Mouse (Mus musculus) CH12.LX (cell line): ENCODE measurements around the gene Hfe2. TPM values are rescaled to one million over a fixed set of nuclear protein-coding genes. Genes with fewer than 3 reads are reported as not detected.

ENCODE experiments used
- DNase-seq: peaks from one replicate; pipeline ENCODE4 v3.0.0-alpha.2; 2013; ENCODE audit errors: extremely low read depth
- H3K27ac ChIP-seq: 2 replicates; pipeline ENCODE4 v1.5.1; 2012; ENCODE audit warnings: low read depth, mild to moderate bottlenecking, control low read depth, moderate library complexity; ENCODE audit not compliant: insufficient read depth
- H3K27me3 ChIP-seq: replicated peaks from 2 replicates; pipeline ENCODE3; 2012; ENCODE audit warnings: inconsistent platforms
- H3K36me3 ChIP-seq, 2 experiments: replicated peaks in 1 of 2; 2 replicates each; pipeline versions ENCODE3 to v1.6.1; 2012; ENCODE audit warnings: inconsistent platforms in 1 of 2, low read length in 1 of 2, mild to moderate bottlenecking in 1 of 2, mixed read lengths in 1 of 2, moderate library complexity in 1 of 2; ENCODE audit not compliant: control insufficient read depth in 1 of 2, insufficient read depth in 1 of 2
- H3K4me1 ChIP-seq, 2 experiments: 2 replicates each; pipeline ENCODE4 v1.6.1; 2012; ENCODE audit warnings: inconsistent platforms in 1 of 2, moderate library complexity in 1 of 2; ENCODE audit not compliant: insufficient read depth in 2 of 2, control insufficient read depth in 1 of 2
- H3K4me2 ChIP-seq: 2 replicates; pipeline ENCODE4 v1.6.1; 2012; ENCODE audit warnings: low read depth, mild to moderate bottlenecking, control low read depth; ENCODE audit not compliant: poor library complexity, insufficient read depth, severe bottlenecking
- H3K4me3 ChIP-seq, 3 experiments: fragments of 150-350 bp in 1 of 3; sonication (generic) in 1 of 3; replicated peaks in 1 of 3; 2 replicates each; pipeline versions ENCODE3 to v1.5.1; 2011 to 2012; ENCODE audit warnings: low read depth in 2 of 3, low read length in 2 of 3, mild to moderate bottlenecking in 2 of 3, moderate library complexity in 2 of 3, control low read depth in 1 of 3, improper control_type of control experiment in 1 of 3, inconsistent platforms in 1 of 3, mixed read lengths in 1 of 3; ENCODE audit not compliant: poor library complexity in 1 of 3
- H3K79me2 ChIP-seq: replicated peaks from 2 replicates; pipeline ENCODE4 v1.6.1; 2012; ENCODE audit warnings: mild to moderate bottlenecking, moderate library complexity; ENCODE audit not compliant: control insufficient read depth, poor library complexity, insufficient read depth, severe bottlenecking; ENCODE audit errors: extremely low read depth
- H3K9ac ChIP-seq: 2 replicates; pipeline ENCODE4 v1.6.1; 2012; ENCODE audit warnings: low read depth, mild to moderate bottlenecking, control low read depth, moderate library complexity; ENCODE audit not compliant: insufficient read depth
- H3K9me3 ChIP-seq: replicated peaks from 2 replicates; pipeline ENCODE3; 2012; ENCODE audit warnings: low read length, inconsistent platforms, mixed read lengths
- CHD2 ChIP-seq: IDR thresholded peaks from 2 replicates; pipeline ENCODE4 v1.6.1; 2011; ENCODE audit warnings: low read length, improper control_type of control experiment
- ETS1 ChIP-seq: conservative IDR thresholded peaks from 2 replicates; pipeline ENCODE4 v1.6.1; 2012; ENCODE audit warnings: low read depth, mild to moderate bottlenecking, inconsistent platforms, low read length, improper control_type of control experiment, moderate library complexity
- HCFC1 ChIP-seq: IDR thresholded peaks from 2 replicates; pipeline ENCODE4 v1.6.1; 2012; ENCODE audit warnings: low read depth, mild to moderate bottlenecking, inconsistent platforms, low read length, improper control_type of control experiment
- IRF4 ChIP-seq: IDR thresholded peaks from 2 replicates; pipeline ENCODE4 v1.6.1; 2014; ENCODE audit warnings: low read depth, mild to moderate bottlenecking, inconsistent platforms, low read length, improper control_type of control experiment
- JUN ChIP-seq: IDR thresholded peaks from 2 replicates; pipeline ENCODE4 v1.6.1; 2011; ENCODE audit warnings: low read depth, mild to moderate bottlenecking, low read length, improper control_type of control experiment, moderate library complexity; ENCODE audit not compliant: insufficient read depth
- JUND ChIP-seq: conservative IDR thresholded peaks from 2 replicates; pipeline ENCODE4 v1.6.1; 2011; ENCODE audit warnings: low read depth, low read length, improper control_type of control experiment
- MAFK ChIP-seq: IDR thresholded peaks from 2 replicates; pipeline ENCODE4 v1.6.1; 2011; ENCODE audit warnings: low read length, improper control_type of control experiment; ENCODE audit not compliant: insufficient replicate concordance
- MAX ChIP-seq: IDR thresholded peaks from 2 replicates; pipeline ENCODE4 v1.6.1; 2011; ENCODE audit warnings: low read length, improper control_type of control experiment
- MEF2A ChIP-seq: IDR thresholded peaks from 2 replicates; pipeline ENCODE4 v1.6.1; 2014; ENCODE audit warnings: low read depth, mild to moderate bottlenecking, inconsistent platforms, low read length, improper control_type of control experiment, borderline replicate concordance
- NELFE ChIP-seq: IDR thresholded peaks from 2 replicates; pipeline ENCODE4 v1.6.1; 2011; ENCODE audit warnings: low read depth, low read length, improper control_type of control experiment
- NRF1 ChIP-seq: IDR thresholded peaks from 2 replicates; pipeline ENCODE4 v1.6.1; 2014; ENCODE audit warnings: low read depth, mild to moderate bottlenecking, inconsistent platforms, low read length, improper control_type of control experiment, moderate library complexity
- PAX5 ChIP-seq: IDR thresholded peaks from 2 replicates; pipeline ENCODE4 v1.6.1; 2012; ENCODE audit warnings: low read length, inconsistent platforms, mixed read lengths
- POLR2A ChIP-seq: IDR thresholded peaks from 2 replicates; pipeline ENCODE4 v1.6.1; 2011; ENCODE audit warnings: low read depth, mild to moderate bottlenecking, improper control_type of control experiment, low read length
- RAD21 ChIP-seq: IDR thresholded peaks from 2 replicates; pipeline ENCODE4 v1.6.1; 2011; ENCODE audit warnings: low read depth, mild to moderate bottlenecking, low read length, improper control_type of control experiment, moderate library complexity
- RCOR1 ChIP-seq: conservative IDR thresholded peaks from 2 replicates; pipeline ENCODE4 v1.6.1; 2012; ENCODE audit warnings: low read depth, mild to moderate bottlenecking, inconsistent platforms, low read length, improper control_type of control experiment
- SIN3A ChIP-seq: IDR thresholded peaks from 2 replicates; pipeline ENCODE4 v1.6.1; 2012; ENCODE audit warnings: low read length, improper control_type of control experiment, inconsistent platforms
- SMC3 ChIP-seq: IDR thresholded peaks from 2 replicates; pipeline ENCODE4 v1.6.1; 2011; ENCODE audit warnings: low read depth, low read length, improper control_type of control experiment
- TBP ChIP-seq: conservative IDR thresholded peaks from 2 replicates; pipeline ENCODE4 v1.6.1; 2011; ENCODE audit warnings: low read depth, low read length, improper control_type of control experiment
- UBTF ChIP-seq: IDR thresholded peaks from 2 replicates; pipeline ENCODE4 v1.6.1; 2012; ENCODE audit warnings: low read depth, mild to moderate bottlenecking, inconsistent platforms, low read length, improper control_type of control experiment, moderate library complexity
- USF2 ChIP-seq: conservative IDR thresholded peaks from 2 replicates; pipeline ENCODE4 v1.6.1; 2011; ENCODE audit warnings: low read depth, low read length, improper control_type of control experiment
- ZC3H11A ChIP-seq: IDR thresholded peaks from 2 replicates; pipeline ENCODE4 v1.6.1; 2012; ENCODE audit warnings: low read depth, mild to moderate bottlenecking, inconsistent platforms, low read length, improper control_type of control experiment
- ZKSCAN1 ChIP-seq: IDR thresholded peaks from 2 replicates; pipeline ENCODE4 v1.6.1; 2012; ENCODE audit warnings: low read depth, inconsistent platforms, low read length, improper control_type of control experiment, borderline replicate concordance
- ZNF384 ChIP-seq: IDR thresholded peaks from 2 replicates; pipeline ENCODE4 v1.6.1; 2012; ENCODE audit warnings: low read depth, low read length, improper control_type of control experiment, inconsistent platforms
- dilution Hi-C: fragments of 300-500 bp; cut with MboI; formaldehyde crosslinking; loops from 2 replicates; pipeline ENCODE4 v1.14.3; 2020; ENCODE audit warnings: low sequenced_read_pairs; ENCODE audit not compliant: extremely low pct_unique_long_range_greater_than_20kb, extremely low pct_ligation_motif_present
- in situ Hi-C: fragments of 300-500 bp; cut with MboI; formaldehyde crosslinking; loops from 3 replicates; pipeline ENCODE4 v1.14.3; 2019; ENCODE audit warnings: low sequenced_read_pairs, low pct_ligation_motif_present, low pct_unique_long_range_greater_than_20kb, mixed read lengths
- polyA plus RNA-seq: library from polyadenylated mRNA; unstranded; fragments of >175 nt; gene quantifications from 2 replicates; pipeline ENCODE4 v1.2.1, GENCODE M21; 2012; ENCODE audit warnings: low read depth; ENCODE audit not compliant: insufficient read length
- total RNA-seq, 2 experiments: library from RNA; depleted of rRNA; stranded (reverse); fragments of 300-350 nt in 1 of 2; fragments of >200 nt in 1 of 2; gene quantifications; 2 replicates each; pipeline ENCODE4 v1.2.3; 2012 to 2014

Gene Hfe2
- not detected in 2 replicates for total RNA-seq (2012; rRNA removed)
- total RNA-seq (2014; rRNA removed) = not detected in 2 replicates
- not detected in 2 replicates for polyA plus RNA-seq

DNA sequence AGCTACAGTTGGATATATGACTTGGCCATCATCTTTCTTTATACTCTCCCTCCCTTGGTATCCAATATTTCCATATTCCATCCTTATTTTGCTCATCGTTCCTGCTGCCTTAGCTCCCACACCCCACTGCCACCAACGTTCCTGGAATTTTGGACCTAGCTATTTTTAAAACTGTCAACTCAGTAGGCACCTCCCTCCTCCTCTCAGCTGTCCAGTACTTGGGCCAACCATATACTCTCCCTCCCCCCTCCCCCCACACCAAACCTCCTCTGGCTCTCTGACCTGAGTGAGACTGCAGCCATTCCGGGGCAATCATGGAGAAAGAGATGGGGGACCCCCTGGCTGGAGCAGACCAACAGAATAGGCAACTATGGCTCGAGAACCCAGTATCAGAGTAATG, at the start of gene Hfe2:
Gene Hfe2, plus strand, starts transcription at position 259 of the 400 bp plus-strand sequence.
- peaks cover 4% of the 10 kb centered on the region for H3K9me3 ChIP-seq
- H3K27ac ChIP-seq = no peak within 1 kb of the TSS
- H3K4me2 ChIP-seq = no peak within 1 kb of the TSS
- no peak within 1 kb of the TSS for H3K9ac ChIP-seq
- no peak within 1 kb of the TSS for H3K4me3 ChIP-seq
- no peak for TF ChIP-seq TBP
- no peak for TF ChIP-seq SMC3
- no peak for TF ChIP-seq USF2
- TF ChIP-seq MAFK = no peak
- no peak for TF ChIP-seq ZNF384
- TF ChIP-seq RCOR1 = no peak
- no peak for TF ChIP-seq UBTF
- no peak for TF ChIP-seq ZC3H11A
- no peak for TF ChIP-seq MEF2A
- no peak for TF ChIP-seq ZKSCAN1
- H3K4me1 ChIP-seq = peaks cover 0 to 20% of the 10 kb centered on the region in 2 experiments; a peak in 2 of 4 replicates
- no peak for DNase-seq
- H3K36me3 ChIP-seq = no peaks in the 10 kb centered on the region
- H3K27me3 ChIP-seq = peaks cover 38% of the 10 kb centered on the region
- no peaks in the 10 kb centered on the region for H3K79me2 ChIP-seq
- dilution Hi-C loops = no loop called here
- in situ Hi-C loops = loop anchor here (25.0 kb wide), 1 partner anchor 238 kb away; the partner anchor contains the start of gene Fcgr1

DNA sequence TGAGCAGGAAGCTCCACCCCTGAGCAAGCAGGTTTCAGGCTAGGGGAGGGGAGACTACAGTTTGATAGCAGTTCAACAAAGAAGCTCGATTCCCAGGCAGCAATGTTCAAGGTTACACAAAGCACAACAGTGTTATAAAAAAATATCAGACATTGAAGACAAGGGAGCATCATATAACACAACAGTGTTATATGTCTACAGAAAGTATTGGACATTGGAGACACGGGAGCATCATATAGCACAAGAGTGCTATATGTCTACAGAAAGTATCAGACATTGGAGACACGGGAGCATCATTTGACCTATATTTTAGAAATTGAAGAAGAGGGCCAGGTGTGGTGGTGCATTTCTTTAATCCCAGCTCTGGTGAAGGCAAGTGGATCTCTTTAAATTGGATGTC, 47.9 kb upstream of the Hfe2 start:
- Histone ChIP-seq H3K27me3 (peaks cover 54% of the 10 kb centered on the region), H3K4me3 (no peak overlapping the region)
- dilution Hi-C loops = no loop called here

More for the DNA sequence above, 47.9 kb upstream of the Hfe2 start:
- peaks cover 3% of the 10 kb centered on the region in 2 experiments; a peak in 1 of 4 replicates for H3K4me1 ChIP-seq
- no peak for TF ChIP-seq JUND
- no peak for TF ChIP-seq NRF1
- no peak for TF ChIP-seq RAD21
- no peak for TF ChIP-seq CHD2
- TF ChIP-seq ZKSCAN1 = no peak
- TF ChIP-seq IRF4 = no peak
- no peak for TF ChIP-seq SIN3A
- TF ChIP-seq JUN = no peak
- TF ChIP-seq NELFE = no peak
- no peak for TF ChIP-seq MAX
- TF ChIP-seq PAX5 = no peak
- no peak for TF ChIP-seq HCFC1
- no peak for TF ChIP-seq RCOR1
- no peak for TF ChIP-seq MEF2A
- TF ChIP-seq POLR2A = no peak
- TF ChIP-seq TBP = no peak
- TF ChIP-seq SMC3 = no peak
- TF ChIP-seq ETS1 = no peak
- peak overlapping the region; percentile 16; the same call in 1 of the 2 replicates for H3K4me2 ChIP-seq
- DNase-seq = no peak
- H3K27ac ChIP-seq = no peak overlapping the region
- in situ Hi-C loops = loop anchor here (5.0 kb wide), 1 partner anchor 45 kb away; no protein-coding TSS in a partner anchor
- no peak overlapping the region for H3K9ac ChIP-seq
- H3K36me3 ChIP-seq = no peaks in the 10 kb centered on the region
- H3K79me2 ChIP-seq = no peaks in the 10 kb centered on the region
- peaks cover 2% of the 10 kb centered on the region for H3K9me3 ChIP-seq
